Mouse (Mus musculus): Measurements from ENCODE around the gene Sec1. TPM values are rescaled to one million over a fixed set of nuclear protein-coding genes. Genes with fewer than 3 reads are reported as not detected.
A peak's percentile ranks its signal among the peaks of the same experiment; 100 is the strongest.

Sec1 gene
- total RNA-seq, 2 experiments from 2014 or later: 0.23 to 0.39 TPM

DNA sequence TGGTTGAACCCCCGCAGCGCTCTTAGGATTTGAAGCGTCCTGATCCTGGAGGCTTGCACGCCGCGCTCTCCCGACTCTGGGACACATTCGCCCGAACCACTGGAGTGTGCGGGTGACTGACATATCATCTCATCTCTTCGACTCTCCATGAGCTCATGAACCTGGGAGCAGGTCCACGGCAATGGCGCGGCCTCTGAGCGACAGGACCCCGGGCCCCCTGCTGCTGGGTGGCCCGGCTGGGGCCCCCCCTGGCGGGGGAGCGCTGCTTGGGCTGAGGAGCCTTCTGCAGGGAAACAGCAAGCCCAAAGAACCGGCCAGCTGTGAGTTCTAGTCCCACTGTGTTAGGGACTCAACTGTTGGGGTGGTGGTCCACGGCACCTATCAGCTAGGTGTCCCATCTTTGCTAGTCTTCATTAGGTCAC is 11.3 kb upstream of the Sec1 start:
- DNase-seq (ENCODE audit: low spot score in 2 of 2): peak in 1 of 2 experiments; percentile 50

DNA sequence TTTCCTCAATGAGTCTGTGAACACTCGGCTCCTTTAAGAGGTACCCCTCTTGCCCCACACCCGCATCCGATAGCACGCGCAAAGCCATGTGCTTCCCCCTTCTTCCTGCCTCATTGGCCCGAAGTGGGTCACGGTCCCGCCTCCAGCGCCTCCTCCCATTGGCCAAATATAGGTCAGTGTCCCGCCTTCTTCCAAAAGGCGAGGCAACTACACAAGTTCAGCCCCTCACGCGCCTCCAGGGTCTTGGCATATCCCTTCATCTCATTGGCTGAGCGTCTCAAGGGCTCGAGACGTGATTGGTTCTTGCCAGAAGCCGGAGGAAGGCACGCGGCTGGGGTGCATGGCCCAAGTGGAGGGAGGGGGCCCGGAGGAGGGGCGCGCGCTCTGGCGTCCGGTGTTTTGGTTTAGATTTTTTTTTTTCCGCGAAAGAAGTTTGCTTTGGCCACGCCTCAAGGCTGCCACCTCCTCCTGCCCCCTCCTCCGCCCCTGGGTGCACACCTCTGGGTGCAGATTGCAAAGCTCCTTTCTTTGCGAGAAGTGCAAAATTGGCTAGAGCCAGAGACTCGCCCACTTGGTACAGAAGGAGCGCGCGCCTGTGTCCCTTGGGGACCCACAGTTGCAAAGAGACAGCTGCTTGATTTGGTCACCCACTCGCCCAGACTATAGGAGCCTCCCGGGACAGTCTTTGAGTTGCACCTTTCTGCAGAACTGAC is 10.7 kb upstream of the Sec1 start, which contains the start of gene Dbp:
Gene Dbp (plus strand): TSS at position 359 of the 713 bp plus-strand sequence.
- peak; percentile 93 to 97 for DNase-seq (ENCODE audit: low spot score in 2 of 2)

DNA sequence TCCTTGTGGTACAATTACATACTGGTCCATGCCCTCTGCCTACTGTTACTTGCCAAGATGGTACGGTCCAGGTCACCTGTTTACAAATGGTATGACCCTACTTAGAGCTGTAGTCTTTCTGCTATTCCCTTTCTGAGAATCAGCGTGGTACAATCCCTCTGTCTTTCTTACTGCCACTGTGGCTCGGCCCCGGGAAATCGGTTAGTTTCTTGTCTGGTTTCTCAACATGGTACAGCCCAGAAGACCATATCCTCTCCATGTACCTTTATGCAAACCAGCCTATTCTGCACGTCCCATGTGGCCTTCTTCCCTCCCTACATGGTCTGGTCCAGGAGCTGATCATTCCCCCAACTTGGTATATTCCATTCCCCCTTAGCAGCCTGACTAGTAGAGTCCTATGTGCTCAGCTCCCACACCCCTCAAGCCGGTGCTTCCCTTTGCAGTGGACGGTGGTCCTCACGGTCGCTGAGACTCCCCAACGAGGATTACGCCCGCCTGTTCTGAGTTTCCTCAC is 9.9 kb upstream of the Sec1 start:
- peak in 1 of 2 experiments; percentile 61 for DNase-seq (ENCODE audit: low spot score in 2 of 2)

DNA sequence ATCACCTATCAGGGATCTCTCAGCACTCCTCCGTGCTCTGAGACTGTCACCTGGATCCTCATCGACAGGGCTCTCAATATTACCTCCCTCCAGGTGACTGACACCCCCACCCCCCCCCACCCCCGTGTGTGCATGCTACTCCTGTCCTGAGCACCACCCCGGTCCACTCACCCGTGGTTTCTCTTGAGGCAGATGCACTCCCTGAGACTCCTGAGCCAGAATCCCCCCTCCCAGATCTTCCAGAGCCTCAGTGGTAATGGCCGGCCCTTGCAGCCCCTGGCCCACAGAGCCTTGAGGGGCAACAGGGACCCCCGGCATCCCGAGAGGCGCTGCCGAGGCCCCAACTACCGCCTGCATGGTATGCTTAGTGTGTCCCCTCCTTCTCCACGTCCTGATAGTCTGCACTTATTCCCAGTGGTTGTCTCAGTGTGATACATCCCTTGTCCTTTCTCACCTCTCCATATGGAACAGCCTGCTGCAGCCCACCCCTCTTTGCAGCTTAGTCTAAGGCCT is 9.4 kb upstream of the Sec1 start:
- no peak for DNase-seq (ENCODE audit: low spot score in 2 of 2)

DNA sequence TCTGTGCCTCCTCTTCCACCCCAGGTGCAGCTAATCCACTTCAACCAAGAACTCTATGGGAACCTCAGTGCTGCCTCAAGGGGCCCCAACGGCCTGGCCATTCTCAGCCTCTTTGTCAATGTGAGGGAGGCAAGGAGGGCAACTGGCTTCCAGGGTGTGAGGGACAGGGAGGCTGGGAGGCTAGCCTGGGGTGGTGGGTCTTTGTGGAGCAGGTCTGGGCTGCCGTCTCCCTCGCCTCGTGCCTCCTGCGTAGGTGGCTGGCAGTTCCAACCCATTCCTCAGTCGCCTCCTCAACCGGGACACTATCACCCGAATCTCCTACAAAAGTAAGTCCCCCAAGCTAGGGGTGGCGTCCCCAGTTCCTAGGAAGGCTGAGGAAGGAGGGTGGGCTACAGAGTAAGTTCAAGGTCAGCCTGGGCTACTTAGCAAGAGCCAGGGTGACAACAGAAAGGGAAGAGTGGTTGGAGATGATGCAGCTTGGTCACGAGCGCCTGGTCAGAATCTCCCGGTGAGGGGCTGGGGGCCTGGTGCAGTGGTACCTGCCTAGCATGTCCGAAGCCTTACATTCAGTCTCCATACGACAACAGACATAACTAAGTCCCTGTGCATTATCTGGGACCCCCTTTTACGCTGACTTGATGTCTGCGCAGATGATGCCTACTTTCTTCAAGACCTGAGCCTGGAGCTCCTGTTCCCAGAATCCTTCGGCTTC is 8.8 kb upstream of the Sec1 start:
- DNase-seq (ENCODE audit: low spot score in 2 of 2): no peak

DNA sequence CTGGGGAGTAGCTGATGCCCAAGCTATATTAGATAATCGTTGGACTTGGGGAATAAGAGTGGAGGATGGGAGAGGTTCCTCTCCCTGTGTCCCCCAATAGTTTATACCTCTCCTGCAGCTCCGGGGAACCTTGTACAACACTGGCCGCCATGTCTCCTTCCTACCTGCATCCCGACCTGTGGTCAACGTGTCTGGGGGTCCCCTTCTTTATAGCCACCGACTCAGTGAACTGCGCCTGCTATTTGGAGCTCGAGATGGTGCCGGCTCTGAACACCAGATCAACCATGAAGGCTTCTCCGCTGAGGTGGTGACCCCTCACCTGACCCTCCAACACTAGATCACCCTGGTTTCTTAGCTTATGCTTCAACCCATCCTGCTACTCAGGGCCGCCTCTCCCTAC is 8.1 kb upstream of the Sec1 start:
- no peak for DNase-seq (ENCODE audit: low spot score in 2 of 2)

DNA sequence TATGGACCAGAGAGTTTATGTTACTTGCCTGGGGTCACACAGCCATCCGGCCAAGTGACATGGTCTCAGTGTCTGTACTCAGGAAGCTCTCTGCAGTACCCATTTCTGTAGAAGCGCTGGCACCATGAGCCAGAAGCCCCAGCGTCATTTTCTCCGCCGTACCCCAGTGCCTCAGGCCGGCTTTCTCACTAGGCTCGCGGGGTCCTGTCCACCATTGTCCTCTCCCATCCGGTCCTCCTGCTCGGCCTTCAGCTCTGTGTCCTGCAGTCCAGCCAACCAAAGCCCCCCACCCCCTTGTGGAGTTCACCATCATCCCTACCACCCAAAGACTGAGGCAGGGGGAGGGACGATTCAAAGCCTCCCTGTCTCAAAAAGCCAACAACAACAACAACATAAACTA is 7.4 kb upstream of the Sec1 start:
- DNase-seq (ENCODE audit: low spot score in 2 of 2): no peak

DNA sequence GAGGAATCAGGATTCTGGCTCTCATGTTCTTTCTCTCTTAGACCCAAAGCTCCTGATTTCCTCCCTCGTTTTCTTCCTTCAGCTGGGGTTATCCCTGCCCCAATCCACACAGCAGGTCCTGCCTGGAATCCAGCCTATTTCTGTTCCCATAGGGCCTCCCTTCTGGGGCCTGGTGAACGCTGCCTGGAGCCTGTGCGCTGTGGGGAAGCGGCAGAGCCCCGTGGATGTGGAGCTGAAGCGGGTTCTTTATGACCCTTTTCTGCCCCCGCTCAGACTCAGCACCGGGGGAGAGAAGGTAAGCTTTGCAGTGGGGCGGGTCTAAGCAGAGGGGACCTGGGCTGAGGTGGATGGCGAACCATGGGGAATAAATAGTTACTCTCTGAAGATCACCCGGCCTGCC is 6.9 kb upstream of the Sec1 start:
- DNase-seq (ENCODE audit: low spot score in 2 of 2): no peak

DNA sequence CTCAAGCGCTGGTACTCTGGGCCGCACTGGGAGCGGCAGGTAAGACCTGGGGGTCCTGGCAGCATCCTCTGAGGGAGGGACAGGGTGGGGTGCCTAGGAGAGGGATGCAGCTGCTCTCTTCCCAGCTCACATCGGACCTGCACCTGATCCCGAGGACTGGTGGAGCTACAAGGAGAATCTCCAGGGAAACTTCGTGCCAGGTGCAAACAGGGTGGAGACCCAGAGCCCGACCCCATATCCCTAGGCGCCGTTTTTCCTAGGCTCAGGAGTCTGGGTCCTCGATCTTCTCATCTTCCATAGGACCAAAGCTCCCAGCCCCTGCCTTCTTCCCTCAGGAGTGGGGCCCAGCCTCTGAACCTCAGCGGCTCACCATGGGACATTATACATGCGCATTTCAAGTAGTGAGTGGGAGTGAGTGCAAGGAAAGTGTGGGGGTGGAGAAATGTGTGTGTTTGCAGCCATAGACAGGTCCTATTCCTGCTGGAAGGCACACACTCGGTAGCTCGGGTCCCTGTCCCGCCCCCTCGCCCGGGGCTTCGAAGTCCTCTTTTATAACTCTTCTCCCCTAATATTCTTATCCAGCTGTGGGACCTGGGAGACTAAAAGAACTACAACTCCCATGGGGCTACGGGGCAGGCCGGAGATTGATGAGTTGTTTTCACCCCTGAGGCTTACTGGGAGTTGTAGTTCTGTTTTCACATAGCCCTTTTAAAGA is 6.3 kb upstream of the Sec1 start:
- peak in 1 of 2 experiments; percentile 76 for DNase-seq (ENCODE audit: low spot score in 2 of 2)

DNA sequence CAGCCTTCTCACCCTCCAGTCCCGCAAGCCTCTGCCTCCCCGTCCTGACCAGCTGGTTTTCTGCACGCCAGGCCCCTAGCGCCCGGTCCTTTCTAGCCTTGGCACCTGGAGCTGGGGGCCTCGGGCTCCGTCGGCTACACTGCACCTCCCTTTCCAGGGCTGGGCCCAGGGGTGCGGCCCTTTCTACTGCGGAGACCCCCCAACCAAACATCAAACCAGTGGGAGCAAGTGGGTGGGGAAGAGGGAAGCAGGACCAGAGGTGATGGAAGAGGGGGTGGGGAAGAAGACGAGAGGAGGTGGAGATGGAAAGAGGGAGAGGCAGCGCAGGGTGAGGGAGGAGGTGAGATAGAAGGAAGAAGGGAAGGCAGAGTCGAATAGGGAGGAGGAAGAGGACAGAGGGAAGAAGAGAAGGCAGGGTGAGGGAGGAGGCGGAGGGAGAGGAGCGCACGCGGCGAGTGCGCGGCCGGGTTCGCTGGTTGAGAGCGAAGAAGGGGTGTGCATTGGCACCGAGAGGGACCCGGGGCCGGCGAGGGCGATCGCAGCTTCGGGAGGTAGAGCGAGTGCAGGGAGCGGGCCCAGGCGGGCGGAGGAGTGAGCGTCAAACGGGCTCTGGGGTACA is 5.4 kb upstream of the Sec1 start, which contains the start of gene Car11:
Gene Car11 (plus strand): TSS at position 321 of the 619 bp plus-strand sequence.
- DNase-seq (ENCODE audit: low spot score in 2 of 2): no peak

DNA sequence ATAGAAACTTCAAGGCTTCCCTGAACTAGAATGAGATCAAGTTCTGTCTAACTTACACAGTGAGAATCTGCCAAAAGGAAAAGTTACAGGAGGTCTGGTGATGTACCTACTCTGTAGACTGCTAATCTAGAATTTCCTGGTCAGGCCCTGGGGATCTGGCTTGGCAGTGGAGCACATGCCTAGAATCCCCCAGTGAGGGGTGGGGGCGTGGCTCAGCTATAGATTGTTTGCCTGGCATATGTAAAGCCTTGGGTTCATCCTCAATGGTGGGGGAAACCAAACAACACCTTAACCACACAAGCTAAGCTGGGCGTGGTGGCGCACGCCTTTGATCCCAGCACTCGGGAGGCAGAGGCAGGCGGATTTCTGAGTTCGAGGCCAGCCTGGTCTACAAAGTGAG is 3.7 kb upstream of the Sec1 start:
- DNase-seq (ENCODE audit: low spot score in 2 of 2): no peak

DNA sequence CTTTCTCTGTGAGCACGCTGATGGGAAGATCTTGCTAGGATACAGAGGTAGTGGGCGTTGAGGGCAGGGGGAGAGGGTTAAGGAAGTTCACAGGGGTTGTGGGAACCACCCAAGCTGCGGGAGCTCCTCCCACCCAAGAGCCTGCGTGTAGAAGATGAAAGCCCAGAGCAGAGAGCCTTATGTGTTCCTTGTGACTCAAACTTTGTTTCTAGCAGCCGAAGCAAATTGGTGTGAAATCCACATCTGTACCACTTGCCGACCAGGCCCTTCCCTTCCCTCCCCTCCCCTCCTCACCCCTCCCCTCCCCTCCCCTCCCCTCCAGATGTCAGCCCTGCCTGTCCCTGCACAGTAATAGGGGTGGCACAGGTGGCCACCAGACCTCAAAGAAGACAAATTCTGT is 896 bp upstream of the Sec1 start:
- DNase-seq (ENCODE audit: low spot score in 2 of 2): no peak

DNA sequence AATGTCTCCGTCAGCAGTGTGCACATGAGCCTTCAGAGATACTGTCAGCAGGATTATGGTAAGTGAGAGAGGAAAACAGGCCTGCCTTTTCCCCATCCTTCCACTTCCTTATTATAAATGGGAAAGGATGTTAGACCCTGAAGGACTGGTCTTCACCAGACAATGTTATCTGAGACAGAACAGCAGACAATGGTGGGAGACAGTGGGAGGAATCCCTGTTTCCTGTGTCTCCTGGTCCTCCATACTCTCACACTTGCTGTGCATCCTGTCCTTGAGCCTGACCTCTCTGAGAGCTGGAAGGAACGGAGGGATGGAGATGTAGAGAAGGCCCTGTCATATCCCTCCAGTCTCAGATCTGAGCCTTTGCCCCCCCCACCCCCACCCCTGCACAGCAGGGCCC is 1.8 kb downstream of the Sec1 start:
- DNase-seq (ENCODE audit: low spot score in 2 of 2): no peak

DNA sequence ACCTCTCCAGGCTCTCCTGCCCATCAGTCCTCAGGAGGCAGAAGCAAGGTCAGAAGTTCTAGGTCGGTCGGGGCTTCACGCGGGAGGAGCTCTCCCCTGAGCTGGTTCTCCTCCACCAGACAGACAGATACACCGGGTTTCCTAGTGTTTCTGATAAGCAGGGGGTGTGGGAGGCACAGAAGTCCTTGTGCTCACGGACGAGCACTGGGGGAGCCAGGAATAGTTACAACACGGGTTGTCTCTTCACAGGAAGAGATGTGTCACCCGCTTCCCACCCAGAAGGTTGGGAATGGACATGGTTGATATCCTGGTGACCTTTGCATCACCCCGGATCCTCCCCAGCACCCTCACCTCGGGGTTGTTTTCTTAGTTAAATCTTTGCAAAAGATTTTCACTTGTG is 4.4 kb downstream of the Sec1 start:
- DNase-seq (ENCODE audit: low spot score in 2 of 2): no peak

DNA sequence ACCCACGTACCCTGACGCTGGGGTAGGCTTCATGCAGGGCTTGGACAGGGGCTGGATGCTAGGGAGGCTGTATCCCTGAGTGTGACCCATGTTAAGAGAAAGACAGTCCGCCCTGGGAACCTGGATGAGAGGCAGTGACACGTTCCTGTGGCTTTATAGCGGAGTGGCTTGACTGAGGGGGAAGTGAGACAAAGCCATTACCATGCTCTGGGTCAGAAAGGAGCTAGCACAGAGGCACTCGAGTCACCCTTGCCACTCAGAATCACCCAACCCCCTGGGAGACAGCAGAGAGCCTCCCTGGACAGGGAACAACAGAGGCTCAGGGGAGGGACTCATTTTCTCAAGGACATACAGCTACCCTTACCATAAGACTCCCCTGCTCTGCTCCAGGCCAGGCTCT is 5.1 kb downstream of the Sec1 start:
- no peak for DNase-seq (ENCODE audit: low spot score in 2 of 2)

DNA sequence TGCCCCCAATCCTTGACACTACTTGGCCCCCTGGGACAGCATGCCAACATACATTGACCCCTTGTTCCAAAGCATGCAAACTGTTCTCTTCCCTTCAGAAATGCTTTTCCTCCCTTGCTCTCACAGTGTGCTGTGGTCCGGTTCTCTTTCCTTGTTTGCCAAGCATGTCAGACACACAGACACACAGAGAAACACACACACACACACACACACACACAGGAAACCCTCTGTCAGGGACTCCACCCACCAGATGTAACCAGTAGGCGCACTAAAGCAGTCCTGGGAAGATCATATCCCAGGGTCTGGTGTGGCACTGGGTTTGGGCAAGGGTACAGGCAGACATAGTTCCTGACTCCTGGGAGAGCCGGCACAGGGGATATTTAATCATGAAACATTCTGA is 7.4 kb downstream of the Sec1 start:
- DNase-seq (ENCODE audit: low spot score in 2 of 2): no peak

DNA sequence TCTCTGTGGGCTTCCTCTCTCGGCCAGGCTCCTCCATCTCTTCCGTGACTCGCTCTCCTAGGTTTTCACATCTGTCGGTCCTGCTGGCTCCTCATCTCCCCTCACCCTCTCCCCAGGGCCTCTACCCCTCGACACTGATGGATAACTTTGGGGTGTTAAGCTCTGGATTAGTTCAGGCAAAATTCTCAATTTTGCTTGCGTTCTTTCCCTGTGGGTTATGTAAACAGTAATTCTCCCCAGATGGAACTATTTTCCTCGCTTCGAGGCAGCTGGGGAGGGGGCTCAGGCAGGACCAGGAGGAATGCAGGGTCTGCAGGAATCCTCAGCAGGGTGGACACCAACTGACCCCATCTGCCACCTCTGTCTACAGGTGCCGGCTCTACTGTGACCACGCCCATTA is 8.4 kb downstream of the Sec1 start:
- DNase-seq (ENCODE audit: low spot score in 2 of 2): no peak

DNA sequence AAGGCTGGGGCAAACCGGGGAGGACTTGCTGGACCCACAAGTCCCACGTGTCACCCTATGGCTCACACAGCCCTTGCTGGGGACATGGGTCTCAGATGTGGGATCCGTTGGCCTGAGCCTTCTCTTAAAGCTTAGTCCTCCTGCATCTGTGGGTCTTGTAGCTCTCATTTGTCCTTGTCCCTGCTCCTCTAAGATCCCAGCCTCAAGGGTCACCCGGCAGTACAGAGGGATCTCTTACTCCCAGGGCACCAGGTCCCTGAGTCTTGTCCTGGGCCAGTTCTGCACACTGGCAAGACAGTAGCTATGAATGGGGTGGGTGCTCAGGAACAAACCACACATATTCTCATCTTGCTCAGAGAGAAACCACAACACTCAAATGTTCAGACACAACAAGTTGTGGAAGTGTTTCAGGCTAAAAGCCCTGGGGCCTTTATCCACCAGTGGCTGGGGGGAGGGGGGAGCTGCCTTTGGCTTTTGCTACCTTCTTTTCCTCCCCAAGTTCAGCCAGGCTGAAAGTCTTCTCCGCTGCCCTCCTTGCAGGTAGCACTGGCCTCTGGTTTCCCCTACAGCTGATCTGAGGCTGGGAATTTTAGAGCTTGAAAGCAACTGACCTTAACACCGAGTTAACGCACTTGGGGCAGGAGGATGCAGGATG is 10.7 kb downstream of the Sec1 start, which contains the start of gene Ntn5:
Gene Ntn5 (plus strand): TSS at position 627 of the 655 bp plus-strand sequence.
- no peak for DNase-seq (ENCODE audit: low spot score in 2 of 2)

DNA sequence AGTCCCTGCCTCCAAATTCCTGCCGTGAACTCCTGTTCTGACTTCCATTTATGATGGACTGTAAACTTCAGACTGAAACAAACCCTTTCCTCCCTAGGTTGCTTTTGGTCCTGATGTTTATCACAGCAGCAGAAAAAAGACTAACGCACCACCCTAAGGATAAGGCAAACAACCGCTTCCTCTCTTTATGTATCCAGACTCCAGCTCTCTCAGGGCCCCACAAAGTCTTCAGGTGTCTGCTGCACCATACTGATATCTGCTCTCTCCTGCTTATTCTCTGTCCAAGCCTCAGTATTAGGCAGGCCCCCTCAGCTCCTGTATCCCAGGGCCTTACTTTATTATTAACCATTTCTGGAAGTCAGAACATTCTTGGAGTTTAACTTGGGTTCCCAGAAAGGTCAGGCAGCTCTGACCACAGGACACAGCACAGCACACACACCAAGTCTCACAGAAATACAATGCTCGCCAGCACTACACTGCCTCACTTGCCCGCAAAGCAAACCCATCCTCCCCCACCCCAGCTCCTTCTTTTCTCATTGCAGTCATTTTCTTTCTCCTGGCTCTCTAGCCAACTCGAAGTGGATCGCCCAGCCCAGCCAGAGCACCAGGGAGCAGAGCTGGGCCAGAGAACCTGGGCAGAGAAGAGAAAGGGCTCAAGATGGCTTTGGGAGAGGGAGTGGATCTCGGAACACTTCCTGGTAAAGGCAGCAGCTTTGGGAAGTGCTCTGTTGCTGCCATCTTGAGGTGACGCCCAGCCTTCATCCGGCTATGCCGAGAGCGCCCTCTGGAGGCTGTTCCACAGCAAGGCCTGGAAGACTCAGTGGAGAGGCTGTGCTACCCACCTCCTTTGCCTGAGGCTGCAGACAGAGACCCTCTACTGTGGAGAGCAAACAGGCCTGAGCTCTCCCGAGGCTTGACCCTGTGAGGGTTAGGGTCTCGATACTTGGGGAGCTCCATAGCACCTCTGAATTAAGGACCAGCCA is 11.8 kb downstream of the Sec1 start:
- DNase-seq (ENCODE audit: low spot score in 2 of 2): peak; percentile 75 to 90

All from gastrocnemius, postnatal 4 days (tissue).